Mouse (Mus musculus) liver, adult (tissue): ENCODE data around the gene Gm20388.
A peak's percentile ranks its signal among the peaks of the same experiment; 100 is the strongest.

ENCODE experiments used
- GATA4 ChIP-seq: IDR thresholded peaks from 2 replicates; pipeline ENCODE4 v1.6.1; 2014; ENCODE audit warnings: mild to moderate bottlenecking, low read length; ENCODE audit not compliant: insufficient replicate concordance

The Gm20388 gene

GRCm38 (mm10) chr8:122849152-122849910 lies 2938.7 kb downstream of the Gm20388 start:
- TF ChIP-seq GATA4 = no peak

GRCm38 (mm10) chr8:122850641-122851240 lies 2940.1 kb downstream of the Gm20388 start:
- TF ChIP-seq GATA4 = no peak

- no peak for TF ChIP-seq GATA4
Observed at GRCm38 (mm10) chr8:122851692-122852545, 2941.3 kb downstream of the Gm20388 start.

- TF ChIP-seq GATA4 = no peak
Observed at GRCm38 (mm10) chr8:122852546-122852905, 2941.9 kb downstream of the Gm20388 start.

GRCm38 (mm10) chr8:122853340-122853771 lies 2942.7 kb downstream of the Gm20388 start:
- no peak for TF ChIP-seq GATA4

GRCm38 (mm10) chr8:122854388-122854787 lies 2943.7 kb downstream of the Gm20388 start:
- TF ChIP-seq GATA4 = no peak

- peak; percentile 89 for TF ChIP-seq GATA4
Observed at GRCm38 (mm10) chr8:122855123-122855522, 2944.5 kb downstream of the Gm20388 start.

GRCm38 (mm10) chr8:122856288-122856687 lies 2945.6 kb downstream of the Gm20388 start:
- TF ChIP-seq GATA4 = no peak

- no peak for TF ChIP-seq GATA4
Observed at GRCm38 (mm10) chr8:122859843-122860242, 2949.2 kb downstream of the Gm20388 start.

- no peak for TF ChIP-seq GATA4
Observed at GRCm38 (mm10) chr8:122864719-122865129, 2954.1 kb downstream of the Gm20388 start.

- no peak for TF ChIP-seq GATA4
Observed at GRCm38 (mm10) chr8:122865441-122865840, 2954.8 kb downstream of the Gm20388 start.

GRCm38 (mm10) chr8:122866231-122866630 lies 2955.6 kb downstream of the Gm20388 start:
- no peak for TF ChIP-seq GATA4

- no peak for TF ChIP-seq GATA4
Observed at GRCm38 (mm10) chr8:122867982-122868381, 2957.3 kb downstream of the Gm20388 start.

GRCm38 (mm10) chr8:122870377-122870863 lies 2959.8 kb downstream of the Gm20388 start:
- no peak for TF ChIP-seq GATA4

GRCm38 (mm10) chr8:122871663-122872062 lies 2961.0 kb downstream of the Gm20388 start:
- no peak for TF ChIP-seq GATA4
